Mouse (Mus musculus): Measurements from ENCODE around the gene Uqcr11. TPM values are rescaled to one million over a fixed set of nuclear protein-coding genes. Genes with fewer than 3 reads are reported as not detected.

The Uqcr11 gene
- polyA plus RNA-seq, 1 experiment from 2014 or later = 806 TPM

GRCm38 (mm10) chr10:80443575-80444278 lies 37.1 kb upstream of the Uqcr11 start:
- 92% methylated on average over 7 of the region's 8 CpGs for WGBS
- no peaks in the 10 kb centered on the region for H3K9me3 ChIP-seq (ENCODE audit: control insufficient read depth, low read length)
- H3K27me3 ChIP-seq (ENCODE audit: control insufficient read depth, insufficient read depth, low read length) = peaks cover 8% of the 10 kb centered on the region
- no peak overlapping the region for H3K27ac ChIP-seq (ENCODE audit: low read depth, low read length)
- H3K36me3 ChIP-seq (ENCODE audit: control insufficient read depth, insufficient read depth, low read length) = no peaks in the 10 kb centered on the region
- no peak overlapping the region for H3K4me3 ChIP-seq (ENCODE audit: low read length)
- H3K4me1 ChIP-seq (ENCODE audit: control insufficient read depth, insufficient read depth, low read length) = no peaks in the 10 kb centered on the region
- no peak overlapping the region for H3K9ac ChIP-seq (ENCODE audit: low read depth, low read length)
- H3K4me2 ChIP-seq (replicated peaks; ENCODE audit: low read depth, low read length) = no peak overlapping the region
- no peak for ATAC-seq (ENCODE audit: low FRiP score, low TSS enrichment)

GRCm38 (mm10) chr10:80442989-80443388 lies 36.4 kb upstream of the Uqcr11 start:
- H3K9ac ChIP-seq (ENCODE audit: low read depth, low read length) = no peak overlapping the region

GRCm38 (mm10) chr10:80441598-80441997 lies 35.0 kb upstream of the Uqcr11 start:
- H3K4me3 ChIP-seq (ENCODE audit: low read length) = no peak overlapping the region
- no peak overlapping the region for H3K9ac ChIP-seq (ENCODE audit: low read depth, low read length)
- H3K27me3 ChIP-seq (ENCODE audit: control insufficient read depth, insufficient read depth, low read length) = peaks cover 8% of the 10 kb centered on the region
- no peak overlapping the region for H3K4me2 ChIP-seq (replicated peaks; ENCODE audit: low read depth, low read length)
- H3K9me3 ChIP-seq (ENCODE audit: control insufficient read depth, low read length) = no peaks in the 10 kb centered on the region
- no peak overlapping the region for H3K27ac ChIP-seq (ENCODE audit: low read depth, low read length)
- WGBS = 58% methylated on average over 8 of the region's 8 CpGs
- H3K4me1 ChIP-seq (ENCODE audit: control insufficient read depth, insufficient read depth, low read length) = no peaks in the 10 kb centered on the region
- no peak for ATAC-seq (ENCODE audit: low FRiP score, low TSS enrichment)
- no peaks in the 10 kb centered on the region for H3K36me3 ChIP-seq (ENCODE audit: control insufficient read depth, insufficient read depth, low read length)

More at GRCm38 (mm10) chr10:80442989-80443388, 36.4 kb upstream of the Uqcr11 start:
- no peaks in the 10 kb centered on the region for H3K36me3 ChIP-seq (ENCODE audit: control insufficient read depth, insufficient read depth, low read length)
- no peaks in the 10 kb centered on the region for H3K4me1 ChIP-seq (ENCODE audit: control insufficient read depth, insufficient read depth, low read length)
- H3K4me2 ChIP-seq (replicated peaks; ENCODE audit: low read depth, low read length) = no peak overlapping the region
- no peaks in the 10 kb centered on the region for H3K9me3 ChIP-seq (ENCODE audit: control insufficient read depth, low read length)
- H3K4me3 ChIP-seq (ENCODE audit: low read length) = no peak overlapping the region
- H3K27me3 ChIP-seq (ENCODE audit: control insufficient read depth, insufficient read depth, low read length) = peaks cover 8% of the 10 kb centered on the region
- H3K27ac ChIP-seq (ENCODE audit: low read depth, low read length) = no peak overlapping the region
- WGBS = 67% methylated on average over 2 of the region's 2 CpGs
- ATAC-seq (ENCODE audit: low FRiP score, low TSS enrichment) = no peak

- no peak for ATAC-seq (ENCODE audit: low FRiP score, low TSS enrichment)
Measured at GRCm38 (mm10) chr10:80440031-80440430, 33.4 kb upstream of the Uqcr11 start.

GRCm38 (mm10) chr10:80437973-80438372 lies 31.3 kb upstream of the Uqcr11 start:
- H3K4me2 ChIP-seq (replicated peaks; ENCODE audit: low read depth, low read length) = no peak overlapping the region
- H3K27ac ChIP-seq (ENCODE audit: low read depth, low read length) = no peak overlapping the region
- no peaks in the 10 kb centered on the region for H3K27me3 ChIP-seq (ENCODE audit: control insufficient read depth, insufficient read depth, low read length)
- no peak overlapping the region for H3K9ac ChIP-seq (ENCODE audit: low read depth, low read length)
- no peaks in the 10 kb centered on the region for H3K9me3 ChIP-seq (ENCODE audit: control insufficient read depth, low read length)
- WGBS = 45% methylated on average over 4 of the region's 4 CpGs
- no peak for ATAC-seq (ENCODE audit: low FRiP score, low TSS enrichment)
- H3K4me3 ChIP-seq (ENCODE audit: low read length) = no peak overlapping the region
- no peaks in the 10 kb centered on the region for H3K36me3 ChIP-seq (ENCODE audit: control insufficient read depth, insufficient read depth, low read length)
- H3K4me1 ChIP-seq (ENCODE audit: control insufficient read depth, insufficient read depth, low read length) = 0 out of 2 replicates have a peak, but pooled peaks cover 4% of the 10 kb centered on the region

More at GRCm38 (mm10) chr10:80440031-80440430, 33.4 kb upstream of the Uqcr11 start:
- 0 out of 2 replicates have a peak, but pooled peaks cover 3% of the 10 kb centered on the region for H3K27me3 ChIP-seq (ENCODE audit: control insufficient read depth, insufficient read depth, low read length)
- H3K9ac ChIP-seq (ENCODE audit: low read depth, low read length) = no peak overlapping the region
- no peaks in the 10 kb centered on the region for H3K9me3 ChIP-seq (ENCODE audit: control insufficient read depth, low read length)
- no peak overlapping the region for H3K4me2 ChIP-seq (replicated peaks; ENCODE audit: low read depth, low read length)
- H3K36me3 ChIP-seq (ENCODE audit: control insufficient read depth, insufficient read depth, low read length) = no peaks in the 10 kb centered on the region
- H3K27ac ChIP-seq (ENCODE audit: low read depth, low read length) = no peak overlapping the region
- 0 out of 2 replicates have a peak, but pooled peaks cover 4% of the 10 kb centered on the region for H3K4me1 ChIP-seq (ENCODE audit: control insufficient read depth, insufficient read depth, low read length)
- H3K4me3 ChIP-seq (ENCODE audit: low read length) = no peak overlapping the region

- H3K4me2 ChIP-seq (replicated peaks; ENCODE audit: low read depth, low read length) = no peak overlapping the region
- H3K9ac ChIP-seq (ENCODE audit: low read depth, low read length) = 0 out of 2 replicates have a peak overlapping the region, but pooled peaks have one; percentile 23
- H3K27ac ChIP-seq (ENCODE audit: low read depth, low read length) = no peak overlapping the region
- no peak overlapping the region for H3K4me3 ChIP-seq (ENCODE audit: low read length)
- H3K36me3 ChIP-seq (ENCODE audit: control insufficient read depth, insufficient read depth, low read length) = no peaks in the 10 kb centered on the region
- no peaks in the 10 kb centered on the region for H3K9me3 ChIP-seq (ENCODE audit: control insufficient read depth, low read length)
- H3K27me3 ChIP-seq (ENCODE audit: control insufficient read depth, insufficient read depth, low read length) = no peaks in the 10 kb centered on the region
- ATAC-seq (ENCODE audit: low FRiP score, low TSS enrichment) = no peak
- 12% methylated on average over 9 of the region's 9 CpGs for WGBS
- H3K4me1 ChIP-seq (ENCODE audit: control insufficient read depth, insufficient read depth, low read length) = peaks cover 12% of the 10 kb centered on the region
Measured at GRCm38 (mm10) chr10:80436276-80436675, 29.6 kb upstream of the Uqcr11 start.

GRCm38 (mm10) chr10:80435764-80436163 lies 29.1 kb upstream of the Uqcr11 start:
- peaks cover 17% of the 10 kb centered on the region for H3K4me1 ChIP-seq (ENCODE audit: control insufficient read depth, insufficient read depth, low read length)
- WGBS = 53% methylated on average over 7 of the region's 7 CpGs
- H3K4me3 ChIP-seq (ENCODE audit: low read length) = no peak overlapping the region
- no peak overlapping the region for H3K27ac ChIP-seq (ENCODE audit: low read depth, low read length)
- H3K27me3 ChIP-seq (ENCODE audit: control insufficient read depth, insufficient read depth, low read length) = no peaks in the 10 kb centered on the region
- no peak overlapping the region for H3K4me2 ChIP-seq (replicated peaks; ENCODE audit: low read depth, low read length)
- H3K36me3 ChIP-seq (ENCODE audit: control insufficient read depth, insufficient read depth, low read length) = peaks cover 1% of the 10 kb centered on the region; the same call in 1 of the 2 replicates
- no peaks in the 10 kb centered on the region for H3K9me3 ChIP-seq (ENCODE audit: control insufficient read depth, low read length)
- ATAC-seq (ENCODE audit: low FRiP score, low TSS enrichment) = no peak
- peak overlapping the region; percentile 23 for H3K9ac ChIP-seq (ENCODE audit: low read depth, low read length)

- H3K4me2 ChIP-seq (replicated peaks; ENCODE audit: low read depth, low read length) = no peak overlapping the region
- H3K9ac ChIP-seq (ENCODE audit: low read depth, low read length) = no peak overlapping the region
- H3K9me3 ChIP-seq (ENCODE audit: control insufficient read depth, low read length) = no peaks in the 10 kb centered on the region
- peaks cover 11% of the 10 kb centered on the region for H3K36me3 ChIP-seq (ENCODE audit: control insufficient read depth, insufficient read depth, low read length)
- no peaks in the 10 kb centered on the region for H3K27me3 ChIP-seq (ENCODE audit: control insufficient read depth, insufficient read depth, low read length)
- ATAC-seq (ENCODE audit: low FRiP score, low TSS enrichment) = no peak
- H3K4me1 ChIP-seq (ENCODE audit: control insufficient read depth, insufficient read depth, low read length) = peaks cover 25% of the 10 kb centered on the region
- no peak overlapping the region for H3K27ac ChIP-seq (ENCODE audit: low read depth, low read length)
- H3K4me3 ChIP-seq (ENCODE audit: low read length) = no peak overlapping the region
- WGBS = 77% methylated on average over 3 of the region's 3 CpGs
Measured at GRCm38 (mm10) chr10:80434823-80435222, 28.2 kb upstream of the Uqcr11 start.

GRCm38 (mm10) chr10:80434233-80434592 lies 27.6 kb upstream of the Uqcr11 start:
- no peak overlapping the region for H3K27ac ChIP-seq (ENCODE audit: low read depth, low read length)
- H3K4me3 ChIP-seq (ENCODE audit: low read length) = peak overlapping the region; percentile 98; the same call in 1 of the 2 replicates
- no peaks in the 10 kb centered on the region for H3K9me3 ChIP-seq (ENCODE audit: control insufficient read depth, low read length)
- H3K27me3 ChIP-seq (ENCODE audit: control insufficient read depth, insufficient read depth, low read length) = no peaks in the 10 kb centered on the region
- peaks cover 17% of the 10 kb centered on the region for H3K36me3 ChIP-seq (ENCODE audit: control insufficient read depth, insufficient read depth, low read length)
- WGBS = 13% methylated on average over 8 of the region's 8 CpGs
- peaks cover 28% of the 10 kb centered on the region for H3K4me1 ChIP-seq (ENCODE audit: control insufficient read depth, insufficient read depth, low read length)
- H3K4me2 ChIP-seq (replicated peaks; ENCODE audit: low read depth, low read length) = peak overlapping the region; percentile 9; the same call in 1 of the 2 replicates
- ATAC-seq (ENCODE audit: low FRiP score, low TSS enrichment) = no peak
- no peak overlapping the region for H3K9ac ChIP-seq (ENCODE audit: low read depth, low read length)
